Mouse (Mus musculus) forebrain, embryonic 16.5 days (tissue): ENCODE data around the gene Acap2. TPM values are rescaled to one million over a fixed set of nuclear protein-coding genes. Genes with fewer than 3 reads are reported as not detected.
A peak's percentile ranks its signal among the peaks of the same experiment; 100 is the strongest.

Experiments
- ATAC-seq: fragments of 200-750 bp; cut with Nextera tagmentation; 2 replicates; pipeline ENCODE4 v1.8.0; 2017; ENCODE audit warnings: mild to moderate bottlenecking, moderate library complexity
- H3K27ac ChIP-seq: fragments of 300-500 bp; sonication (generic); 2 replicates; pipeline ENCODE4 v1.5.1; 2014; ENCODE audit warnings: low read length, control low read depth
- H3K27me3 ChIP-seq: fragments of 300-500 bp; sonication (generic); replicated peaks from 2 replicates; pipeline ENCODE4 v1.6.1; 2014; ENCODE audit warnings: low read length; ENCODE audit not compliant: control insufficient read depth, insufficient read depth
- H3K36me3 ChIP-seq: fragments of 300-500 bp; sonication (generic); 2 replicates; pipeline ENCODE4 v1.6.1; 2014; ENCODE audit not compliant: control insufficient read depth, insufficient read depth
- H3K4me1 ChIP-seq: fragments of 300-500 bp; sonication (generic); replicated peaks from 2 replicates; pipeline ENCODE4 v1.6.1; 2014; ENCODE audit warnings: low read length; ENCODE audit not compliant: control insufficient read depth, insufficient read depth
- H3K4me2 ChIP-seq: fragments of 300-500 bp; sonication (generic); 2 replicates; pipeline ENCODE4 v1.6.1; 2014; ENCODE audit warnings: mild to moderate bottlenecking, low read length, control low read depth
- H3K4me3 ChIP-seq: fragments of 300-500 bp; sonication (generic); replicated peaks from 2 replicates; pipeline ENCODE4 v1.5.1; 2014; ENCODE audit warnings: mild to moderate bottlenecking, low read length, control low read depth
- H3K9ac ChIP-seq: fragments of 300-500 bp; sonication (generic); replicated peaks from 2 replicates; pipeline ENCODE4 v1.6.1; 2014; ENCODE audit warnings: low read depth, low read length, control low read depth
- H3K9me3 ChIP-seq: fragments of 300-500 bp; sonication (generic); 2 replicates; pipeline ENCODE4 v1.6.1; 2016; ENCODE audit warnings: low read length; ENCODE audit not compliant: control insufficient read depth
- WGBS: fragments of 180-500 bp; shearing (Covaris S2); extraction: QIAGEN DNeasy Blood & Tissue Kit; methylation state at CpG from one replicate; pipeline ENCODE4 v1.1.7; 2014; 5-methylcytosine and 5-hydroxymethylcytosine counted together
- polyA plus RNA-seq: library from polyadenylated mRNA; unstranded; fragments of >200 nt; fragmentation: Nextera tagmentation; extraction: Ambion mirVana; gene quantifications from 2 replicates; pipeline ENCODE4 v1.2.1, GENCODE M21; 2015

Gene Acap2
- polyA plus RNA-seq, 1 experiment from 2014 or later: 12.7 TPM

- Histone ChIP-seq H3K9me3 (no peaks in the 10 kb centered on the region), H3K9ac (no peak overlapping the region), H3K27ac (no peak overlapping the region), H3K27me3 (no peaks in the 10 kb centered on the region), H3K4me3 (no peak overlapping the region), H3K4me1 (peaks cover 12% of the 10 kb centered on the region), H3K36me3 (no peaks in the 10 kb centered on the region), H3K4me2 (no peak overlapping the region)
- whole genome bisulfite sequencing: 68% methylated on average over 9 of the region's 9 CpGs
- ATAC-seq: peak; percentile 26; the same call in 1 of the 2 replicates
These were observed 18.5 kb downstream of the Acap2 start for GRCm38 (mm10) chr16:31182576-31182975.

- H3K4me3 ChIP-seq: no peak overlapping the region
- peaks cover 12% of the 10 kb centered on the region for H3K4me1 ChIP-seq
- no peak overlapping the region for H3K27ac ChIP-seq
- H3K4me2 ChIP-seq: no peak overlapping the region
- no peaks in the 10 kb centered on the region for H3K27me3 ChIP-seq
- H3K36me3 ChIP-seq: no peaks in the 10 kb centered on the region
- H3K9ac ChIP-seq: no peak overlapping the region
- WGBS: 80% methylated on average over 8 of the region's 8 CpGs
- H3K9me3 ChIP-seq: no peaks in the 10 kb centered on the region
- ATAC-seq: no peak
These were observed 20.2 kb downstream of the Acap2 start for GRCm38 (mm10) chr16:31180843-31181242.

DNA sequence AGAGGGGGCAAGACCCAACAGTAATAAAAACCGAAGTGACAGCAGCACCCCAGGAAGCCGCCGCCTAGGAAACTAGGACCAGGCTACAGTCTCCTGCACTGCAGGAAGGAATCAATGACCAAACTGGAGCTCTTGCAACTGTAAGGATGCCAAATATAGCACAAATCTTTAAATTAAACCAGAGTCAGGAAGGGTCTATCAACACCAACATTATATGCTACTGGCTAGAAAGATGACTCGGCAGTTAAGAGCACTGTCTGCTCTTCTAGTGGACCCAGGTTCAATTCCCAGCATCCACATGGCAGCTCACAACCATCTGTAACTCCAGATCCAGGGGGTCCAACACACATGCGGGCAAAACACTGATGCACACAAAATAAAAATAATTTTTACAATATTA is 21.7 kb downstream of the Acap2 start:
- ATAC-seq: no peak

GRCm38 (mm10) chr16:31174880-31175638 is 26.0 kb downstream of the Acap2 start:
- H3K9me3 ChIP-seq: no peaks in the 10 kb centered on the region
- H3K27ac ChIP-seq: no peak overlapping the region
- ATAC-seq: peak; percentile 40; the same call in 1 of the 2 replicates

More for the DNA sequence above, 21.7 kb downstream of the Acap2 start:
- Histone ChIP-seq H3K27me3 (no peaks in the 10 kb centered on the region), H3K4me1 (peaks cover 8% of the 10 kb centered on the region; the same call in 1 of the 2 replicates), H3K27ac (no peak overlapping the region), H3K4me3 (no peak overlapping the region), H3K4me2 (no peak overlapping the region), H3K9ac (no peak overlapping the region), H3K9me3 (no peaks in the 10 kb centered on the region), H3K36me3 (no peaks in the 10 kb centered on the region)
- WGBS: 70% methylated on average over 5 of the region's 5 CpGs

GRCm38 (mm10) chr16:31172229-31172628 is 28.8 kb downstream of the Acap2 start:
- H3K36me3 ChIP-seq: no peaks in the 10 kb centered on the region
- no peaks in the 10 kb centered on the region for H3K9me3 ChIP-seq
- no peak overlapping the region for H3K4me3 ChIP-seq
- peaks cover 8% of the 10 kb centered on the region for H3K4me1 ChIP-seq
- no peak overlapping the region for H3K27ac ChIP-seq
- no peak overlapping the region for H3K4me2 ChIP-seq
- WGBS: 96% methylated on average over 3 of the region's 3 CpGs
- no peak for ATAC-seq
- H3K27me3 ChIP-seq: no peaks in the 10 kb centered on the region
- no peak overlapping the region for H3K9ac ChIP-seq

More at GRCm38 (mm10) chr16:31174880-31175638, 26.0 kb downstream of the Acap2 start:
- no peak overlapping the region for H3K9ac ChIP-seq
- no peak overlapping the region for H3K4me3 ChIP-seq
- WGBS: 75% methylated on average over 9 of the region's 9 CpGs
- H3K27me3 ChIP-seq: no peaks in the 10 kb centered on the region
- H3K4me2 ChIP-seq: no peak overlapping the region
- H3K4me1 ChIP-seq: no peaks in the 10 kb centered on the region; the same call in 1 of the 2 replicates
- H3K36me3 ChIP-seq: no peaks in the 10 kb centered on the region

GRCm38 (mm10) chr16:31171418-31171817 is 29.6 kb downstream of the Acap2 start:
- no peaks in the 10 kb centered on the region for H3K36me3 ChIP-seq
- H3K27me3 ChIP-seq: no peaks in the 10 kb centered on the region
- H3K4me3 ChIP-seq: no peak overlapping the region
- H3K4me2 ChIP-seq: no peak overlapping the region
- ATAC-seq: no peak
- H3K27ac ChIP-seq: no peak overlapping the region
- H3K4me1 ChIP-seq: peaks cover 8% of the 10 kb centered on the region
- no peak overlapping the region for H3K9ac ChIP-seq
- H3K9me3 ChIP-seq: no peaks in the 10 kb centered on the region

- no peaks in the 10 kb centered on the region for H3K27me3 ChIP-seq
- H3K4me1 ChIP-seq: peaks cover 11% of the 10 kb centered on the region
- H3K36me3 ChIP-seq: no peaks in the 10 kb centered on the region
- no peak overlapping the region for H3K4me2 ChIP-seq
- H3K4me3 ChIP-seq: no peak overlapping the region
- H3K9me3 ChIP-seq: no peaks in the 10 kb centered on the region
- no peak overlapping the region for H3K9ac ChIP-seq
- no peak for ATAC-seq
- 96% methylated on average over 8 of the region's 8 CpGs for WGBS
- no peak overlapping the region for H3K27ac ChIP-seq
These were observed 30.7 kb downstream of the Acap2 start for GRCm38 (mm10) chr16:31170297-31170696.

DNA sequence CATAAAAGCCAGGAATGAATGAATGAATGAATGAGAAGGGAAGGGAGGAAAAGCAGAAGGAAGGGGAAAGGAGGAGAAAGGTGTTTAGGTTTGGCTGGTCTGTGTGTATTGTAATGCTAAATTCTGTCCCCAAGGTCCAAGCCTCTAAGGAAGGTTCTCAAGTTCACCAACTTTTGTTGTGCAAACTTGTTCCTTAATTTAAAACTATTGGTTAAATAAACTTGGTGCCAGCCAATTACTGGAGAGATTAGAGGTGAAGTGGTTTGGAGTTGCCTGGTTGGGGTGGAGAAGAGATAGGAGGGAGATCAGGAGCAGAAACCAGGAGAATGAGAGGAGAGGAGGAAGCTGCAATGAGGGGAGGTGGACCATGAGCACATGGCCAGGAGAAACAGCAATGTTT is 31.4 kb downstream of the Acap2 start:
- Histone ChIP-seq H3K4me1 (peaks cover 11% of the 10 kb centered on the region), H3K27ac (no peak overlapping the region), H3K9ac (no peak overlapping the region), H3K27me3 (no peaks in the 10 kb centered on the region), H3K4me2 (no peak overlapping the region), H3K9me3 (no peaks in the 10 kb centered on the region), H3K36me3 (no peaks in the 10 kb centered on the region), H3K4me3 (no peak overlapping the region)
- no peak for ATAC-seq

- no peak overlapping the region for H3K4me2 ChIP-seq
- no peaks in the 10 kb centered on the region for H3K36me3 ChIP-seq
- peak; percentile 12; the same call in 1 of the 2 replicates for ATAC-seq
- no peaks in the 10 kb centered on the region for H3K27me3 ChIP-seq
- H3K9me3 ChIP-seq: no peaks in the 10 kb centered on the region
- H3K27ac ChIP-seq: no peak overlapping the region
- peaks cover 11% of the 10 kb centered on the region for H3K4me1 ChIP-seq
- WGBS: 53% methylated on average over 7 of the region's 7 CpGs
- H3K9ac ChIP-seq: no peak overlapping the region
- H3K4me3 ChIP-seq: no peak overlapping the region
These were observed 33.1 kb downstream of the Acap2 start for GRCm38 (mm10) chr16:31167934-31168333.
